Mouse (Mus musculus): Measurements from ENCODE around the gene Slc25a5. TPM values are rescaled to one million over a fixed set of nuclear protein-coding genes. Genes with fewer than 3 reads are reported as not detected.

The Slc25a5 gene
- total RNA-seq (2021), result 100 to 1,000 TPM; 708 to 807 TPM

GRCm38 (mm10) chrX:36795424-36796162 is at the start of gene Slc25a5:
Gene Slc25a5, plus strand, starts transcription at chrX:36795651.
- DNase-seq, result peak; percentile 86
- intact Hi-C loops (cut with DNase I), result no loop called here

DNA sequence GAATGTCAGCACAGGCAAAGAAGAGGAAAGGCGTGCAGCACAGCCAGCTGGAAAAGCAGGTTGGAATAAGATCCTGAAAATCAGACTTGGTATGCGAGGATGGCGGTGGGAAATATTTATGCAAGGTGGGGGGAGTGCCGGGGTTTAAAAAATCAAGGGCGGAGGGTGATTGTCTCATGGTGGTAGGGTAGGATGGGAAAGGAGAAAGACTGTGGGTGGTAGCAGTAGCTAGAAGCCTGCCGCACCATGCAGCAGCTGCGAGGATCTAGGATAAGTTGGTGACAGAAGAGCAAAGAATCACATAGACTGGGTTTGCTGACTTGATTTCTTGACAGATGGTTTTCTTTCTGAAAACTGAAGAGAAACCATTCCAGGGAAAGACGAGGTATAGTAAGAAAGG is 48.7 kb upstream of the Slc25a5 start:
- no peak for DNase-seq
- intact Hi-C loops (cut with DNase I), result no loop called here

GRCm38 (mm10) chrX:36748573-36748972 is 46.9 kb upstream of the Slc25a5 start:
- intact Hi-C loops (cut with DNase I), result no loop called here
- DNase-seq, result no peak

GRCm38 (mm10) chrX:36749281-36749785 is 46.1 kb upstream of the Slc25a5 start:
- intact Hi-C loops (cut with DNase I), result no loop called here
- DNase-seq, result no peak

DNA sequence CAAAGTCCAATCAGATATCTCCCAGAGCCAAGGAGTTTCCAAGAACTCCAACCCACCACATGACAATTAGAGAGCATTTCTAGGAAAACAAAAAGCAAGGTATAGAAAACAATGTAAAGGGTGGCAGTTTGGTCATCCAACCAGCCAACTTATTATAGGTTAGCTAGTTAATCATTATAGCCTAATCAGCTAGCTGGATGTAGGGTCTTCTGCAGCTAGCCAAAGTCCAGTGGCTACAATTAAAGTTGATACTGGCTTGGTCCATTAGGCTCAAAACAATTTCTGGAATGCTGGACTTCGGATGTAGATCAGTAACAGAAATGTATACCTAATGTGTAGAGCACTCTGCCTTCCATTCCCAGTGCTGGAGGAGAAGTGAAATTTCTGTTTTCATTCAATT is 44.9 kb upstream of the Slc25a5 start:
- intact Hi-C loops (cut with DNase I), result no loop called here
- DNase-seq, result no peak

DNA sequence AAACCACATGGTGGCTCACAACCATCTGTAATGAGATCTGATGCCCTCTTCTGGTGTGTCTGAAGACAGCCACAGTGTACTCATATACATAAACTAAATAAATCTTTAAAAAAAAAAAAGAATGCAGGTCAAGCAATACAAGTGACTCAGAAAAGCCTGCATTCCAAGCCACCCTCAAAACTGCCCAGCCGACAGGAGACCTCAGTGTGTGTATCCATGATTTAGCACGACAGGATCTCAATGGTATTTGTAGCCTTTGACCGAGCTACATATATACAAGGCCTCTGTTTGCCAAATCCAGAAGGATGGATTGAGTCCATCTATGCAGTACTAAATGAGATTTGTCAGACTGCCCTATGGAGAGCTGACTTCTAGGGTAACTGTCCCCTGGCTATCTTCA is 42.9 kb upstream of the Slc25a5 start:
- DNase-seq, result no peak
- intact Hi-C loops (cut with DNase I), result no loop called here

GRCm38 (mm10) chrX:36757796-36758472 is 37.5 kb upstream of the Slc25a5 start:
- intact Hi-C loops (cut with DNase I), result no loop called here
- no peak for DNase-seq

DNA sequence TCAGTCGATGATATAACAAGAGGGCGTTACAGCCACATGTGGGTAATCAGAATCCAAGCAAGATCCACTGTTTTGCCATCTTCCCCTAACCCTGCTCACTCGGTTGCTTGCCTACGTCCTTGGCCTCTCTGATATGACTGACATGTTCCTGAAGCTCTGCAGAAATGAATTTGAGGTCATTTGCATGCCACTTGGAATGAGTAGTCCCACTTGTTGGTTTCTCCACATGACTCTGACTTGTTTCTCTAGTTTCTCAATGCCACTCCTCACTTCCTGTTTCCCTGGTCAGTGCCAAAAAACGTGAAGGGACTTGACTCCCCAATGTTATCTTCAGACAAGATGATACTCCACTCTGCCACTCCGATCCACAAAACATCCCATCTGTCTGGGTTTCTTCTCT is 36.9 kb upstream of the Slc25a5 start:
- intact Hi-C loops (cut with DNase I), result no loop called here

DNA sequence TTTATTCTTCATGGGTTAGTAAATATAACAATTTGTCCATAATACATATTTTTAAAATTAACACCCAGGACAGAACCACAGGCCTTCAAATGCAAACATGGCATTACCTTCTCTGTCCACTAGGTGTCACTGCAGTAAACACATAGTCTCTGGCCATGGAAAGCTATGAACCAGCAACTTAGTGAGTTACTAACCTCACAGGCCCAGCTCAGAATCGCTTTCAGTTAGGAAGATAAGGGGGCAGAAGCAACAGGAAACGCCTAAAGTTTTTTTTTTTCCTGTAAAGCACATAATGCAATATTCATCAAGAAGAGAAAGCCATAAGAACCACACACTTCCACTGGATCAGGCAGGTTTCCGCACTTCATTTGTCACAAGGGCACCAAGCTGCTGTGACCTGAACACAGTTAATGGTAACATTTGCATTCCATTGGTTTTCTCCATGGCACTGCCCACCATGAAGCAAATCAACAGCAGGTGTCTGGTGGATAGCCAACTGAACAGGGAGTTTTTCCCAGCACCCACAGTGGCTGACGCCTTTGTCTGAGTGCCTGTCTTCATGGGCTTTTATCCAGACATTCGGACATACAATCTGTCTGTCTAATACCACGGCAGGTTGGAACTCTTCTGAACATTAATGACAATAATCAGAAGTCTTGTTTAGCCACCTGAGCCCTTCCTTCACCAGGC is 34.4 kb upstream of the Slc25a5 start:
- peak; percentile 55 to 70 for DNase-seq
- intact Hi-C loops (cut with DNase I), result loop anchor here (5.0 to 10.0 kb wide), 2 partner anchors 61 to 284 kb away; partner anchors contain the start of gene Sowahd

More for the DNA sequence above, 36.9 kb upstream of the Slc25a5 start:
- no peak for DNase-seq

DNA sequence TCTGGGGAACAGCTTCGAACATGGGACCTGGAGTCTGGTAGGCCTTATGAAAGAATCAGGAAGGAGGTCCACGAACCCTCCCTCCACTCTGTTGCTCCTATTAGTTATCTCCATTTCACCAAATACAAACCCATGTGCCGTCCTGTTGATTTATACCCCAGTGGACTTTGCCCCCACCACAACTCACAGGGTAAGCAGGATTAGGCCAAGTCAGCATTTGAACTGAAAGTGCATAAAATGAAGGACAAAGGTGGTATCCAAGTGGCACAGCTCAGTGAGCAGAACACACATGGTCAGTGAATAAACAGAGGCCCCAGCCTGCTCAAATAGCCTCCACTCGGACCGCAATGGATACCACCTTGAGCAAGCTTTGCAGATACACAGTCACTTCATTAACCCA is 33.2 kb upstream of the Slc25a5 start:
- intact Hi-C loops (cut with DNase I), result loop anchor here (5.0 to 10.0 kb wide), 2 partner anchors 60 to 283 kb away; partner anchors contain the start of gene Sowahd

GRCm38 (mm10) chrX:36762894-36763293 is 32.6 kb upstream of the Slc25a5 start:
- intact Hi-C loops (cut with DNase I), result loop anchor here (5.0 to 10.0 kb wide), 2 partner anchors 59 to 282 kb away; partner anchors contain the start of gene Sowahd
- DNase-seq, result no peak

More for the DNA sequence above, 33.2 kb upstream of the Slc25a5 start:
- no peak for DNase-seq

DNA sequence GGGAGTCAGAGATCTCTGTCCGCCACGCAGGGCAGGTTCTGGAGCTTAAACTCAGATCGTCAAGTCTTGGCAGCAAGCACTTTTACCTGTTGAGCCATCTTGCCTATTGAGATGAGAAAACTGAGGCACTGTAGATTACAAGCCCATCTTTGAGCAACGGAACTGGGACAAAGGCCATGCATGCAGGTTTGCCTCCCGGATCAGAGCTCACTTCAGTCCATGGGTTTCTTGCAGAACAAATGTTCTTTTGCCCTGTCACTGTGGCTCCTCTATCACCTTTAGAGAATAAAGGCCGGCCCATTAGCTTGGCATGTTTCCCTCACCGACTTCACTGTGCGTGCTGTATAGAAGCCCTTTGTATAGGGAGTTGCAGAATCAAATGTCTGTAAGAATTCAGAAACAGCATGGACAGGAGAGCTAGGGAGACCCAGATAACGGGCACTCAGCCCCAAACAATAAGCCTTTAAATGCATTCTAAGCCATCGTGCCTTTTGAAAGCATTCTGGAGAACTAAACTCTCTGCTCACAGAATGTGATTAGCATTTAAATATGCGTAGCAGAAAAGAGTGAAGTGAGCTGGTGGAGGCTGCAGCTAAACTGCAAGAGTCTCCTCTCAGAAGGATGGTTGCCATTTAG is 32.0 kb upstream of the Slc25a5 start:
- DNase-seq, result no peak
- intact Hi-C loops (cut with DNase I), result loop anchor here (5.0 to 10.0 kb wide), 2 partner anchors 59 to 281 kb away; partner anchors contain the start of gene Sowahd

DNA sequence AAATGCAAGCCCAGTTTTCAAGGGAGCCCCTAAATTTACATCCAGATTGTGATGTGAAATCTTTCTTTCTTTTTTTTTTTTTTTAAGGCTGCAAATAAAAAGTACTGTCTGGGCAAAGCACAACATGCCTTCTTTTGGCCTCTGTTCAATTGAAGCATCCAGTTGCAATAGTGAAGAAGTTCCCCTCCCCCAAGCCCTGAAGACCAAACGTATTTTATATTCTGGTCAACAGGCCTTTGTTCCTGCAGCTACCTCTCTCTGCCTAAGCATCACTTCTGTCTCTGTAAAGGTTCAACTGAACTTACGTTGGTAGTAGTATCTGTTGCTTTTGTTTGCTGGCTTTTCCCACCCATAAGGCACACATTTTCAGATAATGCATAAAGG is 31.5 kb upstream of the Slc25a5 start:
- intact Hi-C loops (cut with DNase I), result loop anchor here (5.0 to 10.0 kb wide), 2 partner anchors 58 to 281 kb away; partner anchors contain the start of gene Sowahd
- DNase-seq, result no peak

DNA sequence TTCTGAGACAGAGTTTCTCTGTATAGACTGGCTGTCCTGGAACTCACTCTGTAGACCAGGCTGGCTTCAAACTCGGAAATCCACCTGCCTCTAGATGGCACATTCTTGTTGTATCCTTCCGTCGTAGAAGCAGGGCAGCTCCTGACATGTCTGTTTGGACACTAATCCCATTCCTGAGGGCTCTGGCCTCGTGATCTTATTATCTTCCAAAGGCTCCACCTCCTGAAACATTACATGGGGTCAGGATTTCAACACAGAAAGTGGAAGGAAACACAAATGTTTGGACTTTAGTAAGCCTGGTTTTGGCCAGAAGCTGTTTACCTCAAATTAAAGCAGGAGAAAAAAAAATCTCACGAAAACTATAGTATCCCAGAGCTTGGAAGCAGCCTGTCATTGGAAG is 28.1 kb upstream of the Slc25a5 start:
- intact Hi-C loops (cut with DNase I), result loop anchor here (10.0 kb wide), 1 partner anchor 277 kb away; the partner anchor contains the start of gene Sowahd
- DNase-seq, result no peak

- intact Hi-C loops (cut with DNase I), result no loop called here
- DNase-seq, result no peak
These were observed 22.9 kb upstream of the Slc25a5 start for GRCm38 (mm10) chrX:36772591-36772990.

GRCm38 (mm10) chrX:36775520-36775919 is 19.9 kb upstream of the Slc25a5 start:
- no peak for DNase-seq
- intact Hi-C loops (cut with DNase I), result no loop called here

- intact Hi-C loops (cut with DNase I), result no loop called here
- DNase-seq, result no peak
These were observed 17.8 kb upstream of the Slc25a5 start for GRCm38 (mm10) chrX:36777694-36778093.

GRCm38 (mm10) chrX:36789360-36789759 is 6.1 kb upstream of the Slc25a5 start:
- no peak for DNase-seq
- intact Hi-C loops (cut with DNase I), result no loop called here

- intact Hi-C loops (cut with DNase I), result no loop called here
- DNase-seq, result no peak
These were observed 880 bp upstream of the Slc25a5 start for GRCm38 (mm10) chrX:36794571-36794970.

GRCm38 (mm10) chrX:36796163-36796581 is 721 bp downstream of the Slc25a5 start:
- intact Hi-C loops (cut with DNase I), result no loop called here
- DNase-seq, result peak; percentile 88 to 90

All from heart, postnatal 10 days (tissue).